Mouse (Mus musculus): Measurements from ENCODE around the gene Opcml.

The Opcml gene

DNA sequence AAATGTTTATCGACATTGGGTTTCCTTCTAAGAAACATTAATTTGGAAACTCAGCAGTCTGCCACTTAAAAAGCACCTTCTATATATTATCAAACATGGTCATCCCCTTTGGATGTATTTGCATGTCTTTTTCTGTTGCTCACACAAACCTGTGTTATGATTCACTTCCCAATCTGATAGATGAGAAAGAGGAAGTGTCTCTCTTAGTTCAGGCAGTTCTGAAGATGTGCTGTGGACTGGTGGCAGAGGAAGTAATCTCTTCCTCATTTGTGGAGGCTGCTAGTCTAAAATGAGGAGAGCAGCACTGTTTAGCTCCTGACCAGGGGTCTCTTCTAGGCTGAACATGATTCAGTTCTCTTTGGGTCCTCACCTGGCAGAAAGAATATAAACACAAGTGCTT is 831.4 kb downstream of the Opcml start:
- DNase-seq (ENCODE audit: low spot score) = no peak

DNA sequence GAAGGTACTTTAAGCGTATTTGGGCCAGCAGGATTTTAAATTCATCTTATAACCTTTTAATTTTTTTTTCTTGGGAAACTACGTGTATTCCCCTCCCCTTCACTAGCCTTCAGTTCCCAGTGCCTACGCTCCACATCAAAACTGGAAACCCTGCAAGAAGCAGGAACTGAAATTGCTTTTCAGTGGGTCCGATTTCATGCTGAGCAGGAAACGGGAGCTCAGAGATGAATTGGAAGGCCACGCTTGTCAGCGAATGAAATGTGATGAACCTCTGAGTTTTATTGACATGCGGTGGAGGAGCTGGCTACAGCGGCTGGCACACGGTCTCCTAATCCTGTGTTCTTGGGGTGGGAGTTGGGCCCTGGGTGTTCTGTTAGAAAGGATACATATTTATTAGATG is 834.3 kb downstream of the Opcml start:
- no peak for DNase-seq (ENCODE audit: low spot score)

DNA sequence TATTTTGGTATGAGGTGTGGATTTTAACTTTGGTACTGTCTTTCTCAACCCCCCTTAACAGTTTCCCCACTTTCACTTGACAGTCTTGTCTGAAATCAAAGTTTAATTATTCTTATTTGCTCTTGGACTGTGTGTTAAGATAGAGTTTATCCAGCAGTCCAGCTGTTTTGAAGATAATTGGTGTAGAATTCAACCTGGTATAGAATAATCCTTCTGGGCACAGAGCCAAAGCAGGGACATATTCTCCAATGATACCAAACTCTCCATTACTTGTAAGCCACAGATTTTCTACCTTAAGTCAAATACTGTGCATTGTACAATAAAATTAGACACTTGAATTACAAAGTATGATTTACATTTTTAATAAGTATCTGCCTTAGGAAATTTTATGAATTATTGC is 852.2 kb downstream of the Opcml start:
- no peak for DNase-seq (ENCODE audit: low spot score)

DNA sequence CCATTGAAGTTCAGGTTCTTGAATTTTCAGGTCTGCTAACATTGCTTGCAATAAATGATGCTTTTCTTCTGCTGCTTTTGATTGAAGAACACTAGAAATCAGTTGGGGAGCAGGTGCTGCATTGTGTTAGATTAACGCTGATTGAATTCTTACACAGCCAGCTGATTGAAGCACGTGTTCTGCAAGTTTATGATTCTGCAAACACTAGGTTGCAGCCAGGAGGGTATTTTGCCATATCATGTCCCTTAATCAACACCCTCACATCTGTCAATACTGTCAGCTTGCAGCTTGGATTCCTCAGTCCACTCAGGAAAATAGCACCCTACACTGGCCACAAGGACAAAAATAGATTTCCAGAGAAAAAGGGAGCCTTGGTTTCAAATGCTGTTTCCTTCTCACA is 853.5 kb downstream of the Opcml start:
- DNase-seq (ENCODE audit: low spot score) = no peak

DNA sequence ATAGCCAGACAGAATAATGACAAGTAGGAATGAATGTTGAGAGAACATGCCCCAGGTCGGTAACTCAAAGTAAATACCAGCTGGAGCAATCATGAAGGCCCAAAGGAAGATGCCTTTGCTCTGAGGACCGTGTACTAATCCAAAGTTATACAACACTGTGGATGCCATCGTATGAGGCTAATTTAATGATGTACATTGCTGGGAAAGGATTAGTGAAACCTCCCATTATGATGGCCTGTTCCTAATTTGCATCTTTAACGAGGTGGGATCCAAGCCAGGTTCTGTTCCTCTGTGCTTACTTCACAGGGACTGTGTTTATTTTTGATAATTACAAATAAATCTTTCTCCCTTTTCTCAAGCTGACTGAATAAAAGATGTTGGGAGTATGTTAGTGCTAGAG is 859.5 kb downstream of the Opcml start:
- DNase-seq (ENCODE audit: low spot score) = no peak

DNA sequence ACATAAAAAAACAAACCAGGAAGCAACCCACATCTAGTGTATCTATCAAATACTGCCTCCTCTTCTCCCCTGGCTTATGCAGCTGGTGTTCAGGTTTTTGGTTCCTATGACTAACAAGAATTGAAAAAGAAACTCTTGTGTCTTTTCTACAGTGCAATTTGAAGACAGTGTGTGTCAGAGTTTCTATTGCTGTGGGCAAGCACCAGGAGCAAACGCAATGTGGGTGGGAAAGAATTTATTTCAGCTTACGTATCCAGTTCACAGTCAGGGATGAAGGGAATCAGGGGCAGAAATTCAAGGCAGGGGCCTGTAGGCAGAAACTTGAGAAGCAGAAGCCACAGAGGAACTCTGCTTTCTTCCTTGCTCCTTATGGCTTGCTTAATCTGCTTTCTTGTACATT is 869.4 kb downstream of the Opcml start:
- DNase-seq (ENCODE audit: low spot score) = no peak

DNA sequence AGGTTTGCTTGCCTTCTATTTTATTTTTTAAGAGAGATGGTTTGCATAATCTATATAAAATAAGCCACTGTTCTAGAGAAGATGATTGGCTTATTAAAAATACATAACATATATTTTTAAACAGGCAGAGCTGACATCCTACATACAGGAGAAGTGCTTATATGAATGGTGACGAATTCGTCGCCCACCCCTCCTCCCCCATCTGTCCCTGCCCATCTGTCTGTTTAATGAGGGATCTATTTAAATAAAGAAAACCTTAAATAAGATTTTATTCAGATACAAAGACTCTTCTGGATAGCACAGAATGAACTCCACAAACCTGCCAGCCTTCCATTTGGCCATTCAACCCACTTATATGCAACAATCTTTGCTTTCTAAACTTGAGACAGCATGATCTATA is 872.3 kb downstream of the Opcml start:
- no peak for DNase-seq (ENCODE audit: low spot score)

DNA sequence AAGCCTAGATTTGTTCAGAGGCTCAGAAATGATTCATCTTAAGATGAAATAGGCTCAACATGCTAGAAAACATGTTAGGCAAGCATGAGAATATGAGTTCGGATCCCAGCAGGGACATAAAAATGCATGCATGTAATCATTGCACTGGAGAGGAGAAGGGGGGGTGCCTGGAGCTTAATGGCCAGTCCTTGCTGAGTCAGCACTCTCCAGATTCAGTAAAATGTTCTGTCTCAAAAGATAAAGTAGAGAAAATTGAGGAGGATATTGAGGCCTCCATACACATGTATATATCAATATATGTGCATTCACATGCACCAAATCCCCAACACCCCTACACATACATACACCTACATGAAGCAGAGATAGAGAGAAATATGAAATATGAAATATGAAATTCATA is 889.7 kb downstream of the Opcml start:
- no peak for DNase-seq (ENCODE audit: low spot score)

DNA sequence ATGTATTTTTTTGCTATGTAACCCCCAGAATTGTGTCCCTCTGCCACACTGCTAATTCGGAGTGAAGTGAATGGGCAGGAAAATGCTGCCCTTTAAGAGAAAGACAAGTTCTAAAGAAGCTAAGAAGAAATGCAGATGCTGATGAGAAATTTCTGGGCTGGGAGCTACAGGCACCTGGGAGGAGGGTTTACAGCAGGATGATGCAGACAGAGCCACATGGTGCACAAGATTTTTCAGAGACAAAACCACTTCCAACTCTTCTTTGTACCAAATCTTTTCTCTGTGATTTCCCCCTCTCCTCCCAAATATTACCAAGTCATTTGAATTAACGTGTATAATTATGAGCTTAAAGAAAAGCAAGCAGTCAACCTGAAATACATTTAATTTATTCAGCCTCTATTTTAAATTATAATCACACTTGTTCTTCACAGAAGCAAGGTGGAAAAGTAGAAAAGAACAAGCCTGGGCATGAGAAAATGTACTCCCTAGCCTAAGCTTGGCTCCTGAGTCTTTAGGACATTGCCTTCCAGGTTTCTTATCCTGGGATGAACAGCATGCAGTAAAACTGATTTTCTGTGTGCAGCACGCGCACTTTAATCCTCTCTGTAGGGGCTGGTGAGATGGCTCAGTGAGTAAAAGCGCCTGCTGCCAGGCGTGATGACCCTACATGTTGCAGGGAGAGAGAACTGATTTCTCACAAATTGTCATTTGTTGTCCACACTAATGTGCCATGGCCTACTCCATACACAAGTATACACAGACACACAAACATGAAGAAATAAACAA is 890.9 kb downstream of the Opcml start:
- DNase-seq (ENCODE audit: low spot score) = no peak

DNA sequence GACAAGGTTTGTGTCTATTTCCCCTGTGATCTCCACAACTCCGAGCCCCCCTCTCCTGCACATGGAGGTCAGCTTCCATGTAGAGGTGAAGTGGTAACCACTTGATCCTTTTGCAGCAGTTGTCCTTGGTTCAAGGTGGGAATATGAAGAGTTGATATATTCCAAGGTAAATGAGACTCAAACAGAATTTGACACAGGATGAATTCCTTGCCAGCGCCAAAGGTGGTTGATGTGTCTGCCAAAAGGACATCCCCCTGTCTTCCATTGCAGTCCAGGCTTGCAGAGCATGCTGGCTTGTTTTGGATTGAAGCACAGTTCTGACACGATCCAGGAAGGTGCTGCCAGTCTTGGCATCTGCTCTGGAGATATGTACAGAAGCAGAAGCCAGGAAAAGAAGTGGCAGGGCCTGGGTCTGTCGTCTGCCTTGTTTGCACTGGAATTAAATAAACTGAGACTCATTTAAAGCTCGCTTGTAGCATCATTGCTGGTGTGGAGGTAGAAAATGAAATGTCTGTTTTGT is 893.4 kb downstream of the Opcml start:
- DNase-seq (ENCODE audit: low spot score) = no peak

DNA sequence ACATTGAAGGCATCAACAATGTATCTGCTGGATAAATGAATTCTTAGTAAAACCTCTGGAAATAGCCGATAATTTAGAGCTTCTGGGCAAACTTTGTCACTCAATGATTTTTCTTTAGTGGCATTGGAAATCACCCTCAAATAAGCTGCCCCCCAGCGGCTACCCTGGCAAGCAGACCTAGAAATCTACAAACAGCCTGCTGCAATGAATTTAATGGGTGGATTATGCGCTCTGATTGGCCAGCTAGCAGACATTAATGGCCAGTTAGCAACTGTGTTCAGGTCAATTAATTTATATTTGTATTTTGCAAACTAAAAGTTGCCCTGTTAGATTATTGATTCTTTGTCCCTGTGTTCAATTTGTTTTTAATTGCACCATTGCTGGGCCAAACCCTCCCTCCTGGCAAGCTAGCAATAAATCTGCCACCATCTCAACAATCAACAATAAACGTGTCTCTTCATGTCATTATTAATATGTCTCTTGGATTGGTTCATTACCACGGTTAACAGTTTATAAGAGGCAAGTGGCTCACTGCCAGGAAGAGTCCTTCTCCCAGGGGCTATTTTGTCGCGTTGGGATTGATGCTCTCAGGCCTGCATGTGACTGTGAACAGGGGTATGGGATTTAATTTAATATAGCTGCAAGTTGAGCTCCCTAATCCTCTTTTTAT is 896.5 kb downstream of the Opcml start:
- DNase-seq (ENCODE audit: low spot score) = no peak

DNA sequence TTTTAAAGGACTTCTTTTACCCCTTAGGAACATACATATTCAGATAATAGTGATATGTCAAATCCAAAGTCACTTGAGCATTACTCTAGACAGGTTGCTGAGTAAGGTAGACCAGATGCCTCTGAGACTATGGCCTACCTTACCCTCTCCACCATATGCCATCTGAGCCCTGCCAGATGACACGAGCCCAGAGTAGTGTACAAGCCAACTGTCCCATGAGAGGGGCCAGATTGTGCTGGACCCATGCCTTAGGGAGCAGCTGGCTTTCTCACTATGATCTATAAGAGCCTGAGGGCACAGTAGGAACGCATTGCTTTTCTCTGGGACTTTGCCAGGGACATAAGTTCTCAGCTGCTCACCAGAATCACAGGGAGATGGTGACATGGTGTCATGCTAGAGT is 899.6 kb downstream of the Opcml start:
- DNase-seq (ENCODE audit: low spot score) = no peak

DNA sequence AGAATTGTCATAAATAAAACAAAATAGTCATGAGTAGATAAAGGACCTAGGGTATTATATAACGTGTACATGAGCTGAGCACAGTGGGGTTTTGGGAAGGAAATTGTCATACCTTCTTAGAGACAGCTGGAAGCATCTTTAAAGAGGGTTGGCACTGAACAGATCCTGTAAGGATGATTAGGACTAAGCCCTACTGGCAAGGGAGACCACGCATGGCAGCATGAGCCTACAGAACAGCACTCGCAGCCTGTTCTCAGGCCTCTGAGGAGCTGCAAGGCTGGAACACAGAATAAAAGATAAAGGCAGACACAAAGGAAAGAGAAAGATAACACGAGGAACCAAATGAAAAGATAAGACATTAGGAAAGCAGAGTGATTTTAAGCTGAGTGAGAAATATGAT is 915.2 kb downstream of the Opcml start:
- DNase-seq (ENCODE audit: low spot score) = no peak

DNA sequence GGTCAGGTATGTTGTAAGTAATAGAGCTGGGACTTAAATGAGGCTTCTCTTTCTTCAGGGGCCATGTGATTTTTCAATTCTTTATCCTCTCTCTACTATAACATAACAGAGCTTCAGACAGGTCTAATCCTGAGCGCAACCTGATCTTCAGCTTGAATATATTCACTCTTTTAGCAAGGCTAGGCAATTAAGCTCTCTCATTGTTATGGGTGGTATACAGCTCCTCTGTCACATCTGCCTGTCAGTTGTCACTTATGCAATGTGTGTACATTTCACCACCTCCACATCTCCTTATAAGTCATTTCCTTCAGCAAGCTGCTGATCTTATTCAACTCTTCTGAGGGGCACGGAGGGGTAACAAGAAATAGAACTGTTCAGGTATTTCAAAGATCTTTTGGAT is 924.0 kb downstream of the Opcml start:
- DNase-seq (ENCODE audit: low spot score) = no peak

DNA sequence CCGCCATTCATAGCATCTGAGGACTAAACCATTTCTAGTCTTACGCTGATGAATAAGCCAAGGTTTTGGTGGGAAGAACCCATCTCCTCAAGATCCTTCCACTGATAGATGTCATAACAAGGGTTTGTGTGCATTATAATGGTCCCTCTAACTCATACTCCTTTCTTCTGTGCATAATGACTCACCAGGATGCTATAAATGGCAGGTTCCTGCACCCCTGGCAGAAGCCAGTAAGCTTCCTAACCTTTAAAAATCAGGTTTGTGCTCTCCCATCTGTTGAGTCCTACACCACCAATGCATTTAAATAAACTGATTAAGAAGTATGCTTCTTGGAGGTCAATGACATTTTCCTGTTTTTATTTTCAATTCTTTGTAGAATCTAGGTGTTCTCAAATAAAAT is 929.6 kb downstream of the Opcml start:
- no peak for DNase-seq (ENCODE audit: low spot score)

DNA sequence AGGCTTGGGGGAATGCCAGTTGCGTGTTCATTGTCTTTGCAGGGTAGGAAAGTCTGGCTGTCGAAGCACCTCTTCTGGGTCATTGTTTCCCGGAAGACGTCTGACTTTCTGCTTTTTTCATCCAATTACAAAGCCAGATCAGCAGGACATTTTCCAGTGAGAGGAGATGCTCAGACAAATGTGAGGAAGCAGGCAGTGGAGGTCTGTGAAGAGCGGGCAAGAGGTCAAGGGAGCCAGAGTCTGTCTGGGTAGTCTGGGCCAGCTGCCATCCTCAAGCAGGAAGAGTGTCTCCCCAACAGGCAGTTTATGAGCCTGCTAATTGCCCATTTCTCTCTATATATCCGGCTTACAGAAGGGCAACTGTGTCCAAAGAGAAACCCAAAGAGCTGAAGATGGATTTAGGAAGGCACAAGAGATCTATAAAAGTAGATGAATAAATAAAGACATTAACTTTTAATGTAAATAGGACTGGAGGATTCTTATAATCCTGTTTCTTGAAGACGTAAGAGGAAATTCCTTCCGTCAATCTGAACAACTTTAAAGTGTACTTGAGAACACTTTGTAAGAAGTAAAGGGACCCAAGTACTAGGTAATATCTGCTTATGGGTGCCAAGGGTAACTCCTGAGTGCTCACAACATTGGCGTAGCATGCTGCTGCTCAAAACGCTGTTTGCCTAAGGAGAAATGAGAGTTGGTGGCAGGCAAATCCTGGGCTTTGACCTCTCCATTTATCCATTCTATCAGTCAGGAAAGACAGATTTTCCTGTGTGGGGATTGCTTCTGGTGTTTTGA is 941.4 kb downstream of the Opcml start:
- DNase-seq (ENCODE audit: low spot score) = no peak

DNA sequence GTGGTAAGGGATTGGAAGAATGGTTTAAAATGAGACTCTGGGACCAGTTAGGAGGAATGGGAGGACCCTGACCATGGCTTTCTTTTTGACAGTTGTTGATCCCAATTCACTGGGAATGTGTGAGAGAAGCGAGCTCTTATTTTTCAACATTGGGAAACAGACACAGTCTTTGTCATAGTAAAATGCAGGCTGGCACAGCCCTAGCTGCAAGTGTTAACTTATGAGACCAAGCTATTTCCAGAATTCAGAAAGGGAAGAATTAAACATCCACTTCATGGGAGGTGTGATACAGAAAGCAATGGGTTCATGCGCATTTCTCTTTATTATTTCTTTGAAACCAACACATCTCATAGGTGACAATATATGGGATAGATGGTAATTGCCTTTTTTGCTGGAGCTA is 947.4 kb downstream of the Opcml start:
- no peak for DNase-seq (ENCODE audit: low spot score)

DNA sequence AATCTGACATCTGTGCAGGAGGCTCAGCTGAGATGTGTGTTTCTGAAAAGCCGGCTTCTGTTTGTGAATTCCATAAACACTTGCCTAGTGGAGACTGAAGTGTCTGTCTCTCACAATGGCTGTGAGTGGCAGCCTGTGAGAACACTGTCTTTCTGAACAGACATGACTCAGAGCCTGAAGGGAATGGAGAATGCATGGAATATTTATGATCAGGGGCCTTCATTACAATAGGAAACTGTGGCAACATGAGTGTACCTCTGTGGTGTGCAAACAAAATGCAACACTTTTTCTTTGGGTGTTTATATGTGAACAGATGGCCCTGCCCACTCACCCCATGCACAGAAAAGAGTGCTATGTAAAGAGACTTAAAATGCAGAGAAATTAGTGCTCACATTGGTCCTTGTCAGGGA is 947.9 kb downstream of the Opcml start:
- DNase-seq (ENCODE audit: low spot score) = no peak

DNA sequence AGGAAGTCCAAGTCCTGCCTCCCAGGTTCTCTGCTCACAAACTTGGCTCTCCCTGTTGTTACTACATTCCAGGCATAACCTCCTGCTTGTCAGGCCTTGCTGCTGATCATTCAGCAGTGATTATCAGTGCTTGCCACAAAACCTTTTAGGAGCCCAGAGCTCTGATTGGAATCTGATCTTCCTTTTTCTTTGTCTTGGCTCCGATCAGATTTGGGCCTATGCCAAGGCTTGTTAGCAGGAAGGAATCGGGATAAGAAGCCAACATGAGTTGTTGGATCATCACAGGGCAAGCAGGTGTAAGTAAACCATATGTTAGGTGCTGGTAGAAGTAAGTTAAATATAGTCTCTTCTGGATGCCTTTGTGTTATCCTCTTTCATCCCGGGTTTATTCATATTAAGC is 954.2 kb downstream of the Opcml start:
- no peak for DNase-seq (ENCODE audit: low spot score)

DNA sequence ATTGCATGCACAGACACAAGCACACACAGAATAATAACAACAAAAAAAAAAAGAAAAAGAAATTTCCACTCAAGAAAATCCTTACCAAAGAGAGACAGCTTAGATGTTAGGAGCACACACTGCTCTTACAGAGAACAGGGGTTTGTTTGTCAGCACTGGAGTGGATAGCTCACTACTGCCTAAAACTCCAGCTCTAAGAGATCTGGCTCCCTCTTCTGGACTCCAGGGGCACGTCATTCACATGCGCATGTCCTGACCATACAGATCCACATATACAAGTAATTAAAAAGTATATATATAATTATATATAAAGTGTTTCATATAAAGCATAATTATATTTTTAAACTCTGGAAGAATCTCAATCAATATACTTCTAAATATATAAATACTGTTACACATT is 958.3 kb downstream of the Opcml start:
- no peak for DNase-seq (ENCODE audit: low spot score)

DNA sequence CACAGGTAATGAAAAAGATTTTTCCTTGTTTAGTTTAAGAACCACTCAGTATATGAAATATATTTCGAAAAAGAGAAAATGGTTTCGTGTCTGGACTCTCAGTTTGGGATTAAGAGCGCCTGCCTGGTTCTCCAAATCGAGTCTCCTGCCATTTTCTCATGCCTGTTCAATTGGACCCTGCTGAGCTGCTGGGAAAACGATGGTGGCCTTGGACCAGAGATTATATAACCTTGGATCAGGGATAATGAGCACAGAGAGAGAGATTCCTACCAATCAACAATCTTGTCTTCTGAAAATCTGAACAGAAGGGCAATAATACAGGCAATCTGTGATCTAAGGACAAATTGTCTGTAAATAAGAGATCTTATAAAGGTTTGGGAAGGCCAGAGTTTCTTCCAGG is 962.3 kb downstream of the Opcml start:
- DNase-seq (ENCODE audit: low spot score) = no peak

DNA sequence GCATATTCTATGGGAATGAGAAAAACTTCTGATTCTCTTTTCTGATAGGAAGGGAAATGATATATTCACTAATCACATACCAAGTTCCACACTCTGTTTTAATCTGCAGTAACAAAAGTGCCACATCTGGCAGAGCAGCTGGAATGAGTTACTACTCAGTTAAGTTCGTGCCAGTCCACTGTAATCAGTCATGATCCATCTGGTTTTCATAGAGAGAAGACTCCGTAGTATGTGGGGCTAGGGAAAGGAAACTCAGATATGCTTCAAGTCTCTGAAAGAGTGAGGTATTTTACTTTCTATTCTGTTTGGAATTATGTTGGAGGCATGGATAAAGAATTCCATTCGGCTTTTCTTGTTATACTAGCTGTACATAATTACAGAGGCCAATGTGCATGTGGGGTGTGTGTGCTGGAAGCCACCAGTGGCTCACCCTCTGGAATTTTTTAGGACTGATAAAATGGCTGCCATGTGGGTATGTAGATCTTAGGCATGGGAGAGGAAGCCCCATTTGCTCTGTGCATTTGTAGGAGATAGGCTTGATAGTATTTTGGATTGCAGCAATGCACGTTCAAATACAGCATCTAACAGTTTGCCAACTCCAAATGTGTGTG is 966.4 kb downstream of the Opcml start:
- no peak for DNase-seq (ENCODE audit: low spot score)

DNA sequence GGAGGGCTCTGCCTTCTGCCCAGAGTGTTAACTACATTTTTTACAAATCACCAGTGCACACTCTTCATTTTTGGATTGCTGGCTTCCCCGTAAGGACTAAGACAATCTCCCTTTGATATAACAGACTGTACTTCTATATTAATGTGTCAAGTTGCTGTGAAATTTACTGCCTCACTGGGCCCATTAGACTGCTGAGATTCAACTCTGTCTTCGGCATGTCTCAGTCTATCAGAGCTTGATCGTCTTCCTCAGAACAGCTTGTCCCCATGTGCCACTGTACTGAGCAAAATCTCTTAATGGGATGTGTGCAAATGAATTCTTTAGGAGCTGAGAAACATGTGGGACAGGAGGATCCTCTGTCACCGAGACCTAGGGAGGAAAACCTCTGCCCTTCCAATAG is 970.9 kb downstream of the Opcml start:
- no peak for DNase-seq (ENCODE audit: low spot score)

Data from ovary, postnatal 14 days (tissue).